ENCODE assay signal across 9 mouse cellular contexts in genomic region chr5:128439828-128440227, GRCm38 (mm10). TPM values are rescaled to one million over a fixed set of nuclear protein-coding genes. Genes with fewer than 3 reads are reported as not detected.
DNase-seq lines count a peak whose midpoint lies in the region; ATAC-seq and TF ChIP-seq lines count a peak whose summit lies in the region.
"Had no signal": no experiment of that assay in that cellular context is flagged by ENCODE, and none has a peak within 500 bp of the region (broad histone marks: within the 10 kb centered on the region; RNA-seq: fewer than 3 reads in every experiment).

No protein-coding gene starts in this region.

- H3K36me3 ChIP-seq in embryonic facial prominence, embryonic 14.5 days (ENCODE audit: control insufficient read depth, insufficient read depth, low read length) = no peaks in the 10 kb centered on the region
- no peaks in the 10 kb centered on the region for H3K36me3 ChIP-seq in kidney, adult 2 months (ENCODE audit: control insufficient read depth, insufficient read depth, low read length)
- H3K36me3 ChIP-seq in limb, embryonic 10.5 days = no peaks in the 10 kb centered on the region

- peak; percentile 76 for TF ChIP-seq CTCF in kidney, adult 2 months (conservative IDR thresholded peaks at IDR 0.05; ENCODE audit: insufficient read depth, insufficient read length, low read depth, low read length)

- H3K9ac ChIP-seq in embryonic facial prominence, embryonic 14.5 days (ENCODE audit: low read depth, low read length) = no peak overlapping the region

- peaks cover 55% of the 10 kb centered on the region for H3K27me3 ChIP-seq in embryonic facial prominence, embryonic 14.5 days (replicated peaks; ENCODE audit: control insufficient read depth, insufficient read depth, low read length)
- no peaks in the 10 kb centered on the region for H3K27me3 ChIP-seq in kidney, adult 2 months (replicated peaks; ENCODE audit: control insufficient read depth, insufficient read depth, low read length)
- peaks cover 88% of the 10 kb centered on the region for H3K27me3 ChIP-seq in limb, embryonic 10.5 days (ENCODE audit: low read depth, poor library complexity, severe bottlenecking)

- TF ChIP-seq POLR2A in kidney, adult 2 months (IDR thresholded peaks at IDR 0.05; ENCODE audit: low read depth, low read length) = no peak

- no peak overlapping the region for H3K4me3 ChIP-seq in embryonic facial prominence, embryonic 14.5 days (ENCODE audit: low read depth, low read length)
- no peak overlapping the region for H3K4me3 ChIP-seq in kidney, adult 2 months (ENCODE audit: insufficient read depth, low read depth, low read length)
- no peak overlapping the region for H3K4me3 ChIP-seq in limb, embryonic 10.5 days

- peak; percentile 23 for DNase-seq in cerebellum, adult 11 months
- peak; percentile 6 for DNase-seq in adrenal gland, adult 8-10 months
- peak; percentile 31 for DNase-seq in embryonic facial prominence, embryonic 14.5 days (ENCODE audit: low spot score)
- DNase-seq in kidney, adult 2 months = peak; percentile 51
- DNase-seq in limb, embryonic 10.5 days (ENCODE audit: low spot score) = peak; percentile 90
- peak; percentile 79 for DNase-seq in neural tube, embryonic 10.5 days (ENCODE audit: extremely low spot score, low spot score)
- peak; percentile 21 for DNase-seq in thymus, postnatal 14 days

- no peak overlapping the region for H3K27ac ChIP-seq in embryonic facial prominence, embryonic 14.5 days (replicated peaks; ENCODE audit: low read depth, low read length)
- no peak overlapping the region for H3K27ac ChIP-seq in kidney, adult 2 months (ENCODE audit: insufficient read depth, low read depth, low read length)
- no peak overlapping the region for H3K27ac ChIP-seq in limb, embryonic 10.5 days

- H3K4me1 ChIP-seq in embryonic facial prominence, embryonic 14.5 days (ENCODE audit: control insufficient read depth, insufficient read depth, low read length) = no peaks in the 10 kb centered on the region
- no peaks in the 10 kb centered on the region for H3K4me1 ChIP-seq in kidney, adult 2 months (ENCODE audit: control insufficient read depth, insufficient read depth, low read length)
- H3K4me1 ChIP-seq in limb, embryonic 10.5 days = 0 out of 2 replicates have a peak, but pooled peaks cover 9% of the 10 kb centered on the region

- H3K4me2 ChIP-seq in embryonic facial prominence, embryonic 14.5 days (ENCODE audit: low read depth, low read length) = no peak overlapping the region

- H3K9me3 ChIP-seq in embryonic facial prominence, embryonic 14.5 days (ENCODE audit: control insufficient read depth, low read length) = no peaks in the 10 kb centered on the region
- H3K9me3 ChIP-seq in limb, embryonic 10.5 days (replicated peaks) = no peaks in the 10 kb centered on the region

- ATAC-seq in cerebellum, adult (ENCODE audit: insufficient number of reproducible peaks, low FRiP score, low TSS enrichment) = no peak
- ATAC-seq in embryonic facial prominence, embryonic 14.5 days (ENCODE audit: low read depth) = no peak; the same call in 1 of the 2 replicates

- under 1% methylated on average over 5 of the region's 5 CpGs for WGBS in embryonic facial prominence, embryonic 14.5 days
- under 1% methylated on average over 5 of the region's 5 CpGs for WGBS in kidney, adult 2 months
- under 1% methylated on average over 5 of the region's 5 CpGs for WGBS in limb, embryonic 10.5 days

RNA-seq across cellular contexts. Expression of gene Tmem132d, which starts 7.0 kb away (rescaled TPM):
- total RNA-seq in adrenal gland, adult 8-10 months (2022) = under 1 TPM in 2 of 4 experiments, not detected in 2; 0.09 to 0.14 TPM
- polyA plus RNA-seq in embryonic facial prominence, embryonic 14.5 days (2014; fragmentation: Nextera tagmentation; extraction: Ambion mirVana) = 0.66 and 0.90 TPM in 2 replicates
- polyA plus RNA-seq in kidney, adult 2 months (2012; rRNA removed) = not detected in 2 replicates
- polyA plus RNA-seq in limb, embryonic 10.5 days (2016; fragmentation: Nextera tagmentation; extraction: Ambion mirVana) = 0.79 and 1.2 TPM in 2 replicates
- total RNA-seq: neutrophil, adult 5-6 weeks had no signal

Comparison
In these comparisons a context has a peak if more than half of its experiments do, and no peak if none do; other contexts are left out.
1. DNase-seq: peak in every context shown above with its lines; median percentile 90 in limb, embryonic 10.5 days; 79 in neural tube, embryonic 10.5 days; 51 in kidney, adult 2 months; 31 in embryonic facial prominence, embryonic 14.5 days; 23 in cerebellum, adult 11 months; 21 in thymus, postnatal 14 days; 6 in adrenal gland, adult 8-10 months.